Mouse (Mus musculus) heart, adult 2 months (tissue): ENCODE measurements around the gene Dedd.

Source experiments
- CTCF ChIP-seq: fragments of 200-600 bp; IDR thresholded peaks from 2 replicates; pipeline ENCODE4 v1.8.1; 2022; ENCODE audit warnings: antibody characterized with exemption, mild to moderate bottlenecking, moderate library complexity
- POLR2A ChIP-seq: fragments of 200-500 bp; IDR thresholded peaks from 2 replicates; pipeline ENCODE4 v1.6.1; 2011; ENCODE audit warnings: mild to moderate bottlenecking, low read depth, low read length, control low read depth; ENCODE audit not compliant: insufficient read depth

GRCm38 (mm10) chr1:171355812-171356340, 26.9 kb downstream of the Dedd start:
- TF ChIP-seq CTCF = peak; percentile 48
- no peak for TF ChIP-seq POLR2A
